Mouse (Mus musculus) right cerebral cortex, postnatal 14 days (tissue): ENCODE results near the gene Suclg2.

Source experiments
- DNase-seq: peaks from one replicate; pipeline ENCODE4 v3.0.0; 2022

Suclg2 gene

GRCm38 (mm10) chr6:95699326-95699725 lies 19.3 kb downstream of the Suclg2 start:
- DNase-seq: no peak

- no peak for DNase-seq
Measured at GRCm38 (mm10) chr6:95698536-95699162, 20.0 kb downstream of the Suclg2 start.

GRCm38 (mm10) chr6:95694910-95695309 lies 23.7 kb downstream of the Suclg2 start:
- DNase-seq: no peak

- DNase-seq: no peak
Measured at GRCm38 (mm10) chr6:95685242-95685641, 33.4 kb downstream of the Suclg2 start.

- DNase-seq: no peak
Measured at GRCm38 (mm10) chr6:95679718-95680117, 38.9 kb downstream of the Suclg2 start.

GRCm38 (mm10) chr6:95679261-95679660 lies 39.3 kb downstream of the Suclg2 start:
- DNase-seq: no peak

- no peak for DNase-seq
Measured at GRCm38 (mm10) chr6:95676951-95677350, 41.6 kb downstream of the Suclg2 start.

GRCm38 (mm10) chr6:95676439-95676838 lies 42.2 kb downstream of the Suclg2 start:
- no peak for DNase-seq

GRCm38 (mm10) chr6:95675059-95675705 lies 43.4 kb downstream of the Suclg2 start:
- no peak for DNase-seq

- no peak for DNase-seq
Measured at GRCm38 (mm10) chr6:95674651-95675050, 43.9 kb downstream of the Suclg2 start.

GRCm38 (mm10) chr6:95669335-95669729 lies 49.3 kb downstream of the Suclg2 start:
- DNase-seq: peak; percentile 42

GRCm38 (mm10) chr6:95668629-95669334 lies 49.8 kb downstream of the Suclg2 start:
- no peak for DNase-seq

GRCm38 (mm10) chr6:95657671-95658070 lies 60.9 kb downstream of the Suclg2 start:
- no peak for DNase-seq

- no peak for DNase-seq
Measured at GRCm38 (mm10) chr6:95653662-95654061, 64.9 kb downstream of the Suclg2 start.

GRCm38 (mm10) chr6:95652774-95653173 lies 65.8 kb downstream of the Suclg2 start:
- DNase-seq: no peak

- no peak for DNase-seq
Measured at GRCm38 (mm10) chr6:95651391-95651876, 67.2 kb downstream of the Suclg2 start.

- DNase-seq: no peak
Measured at GRCm38 (mm10) chr6:95650082-95650722, 68.4 kb downstream of the Suclg2 start.

- DNase-seq: no peak
Measured at GRCm38 (mm10) chr6:95649123-95649663, 69.4 kb downstream of the Suclg2 start.

- DNase-seq: no peak
Measured at GRCm38 (mm10) chr6:95637416-95637815, 81.2 kb downstream of the Suclg2 start.

- DNase-seq: no peak
Measured at GRCm38 (mm10) chr6:95635411-95635810, 83.2 kb downstream of the Suclg2 start.

GRCm38 (mm10) chr6:95629071-95629470 lies 89.5 kb downstream of the Suclg2 start:
- no peak for DNase-seq

GRCm38 (mm10) chr6:95621821-95622220 lies 96.8 kb downstream of the Suclg2 start:
- DNase-seq: no peak

- DNase-seq: no peak
Measured at GRCm38 (mm10) chr6:95620804-95621203, 97.8 kb downstream of the Suclg2 start.
